Mouse (Mus musculus) embryonic facial prominence, embryonic 12.5 days (tissue): ENCODE data around the gene Prss21. TPM values are rescaled to one million over a fixed set of nuclear protein-coding genes. Genes with fewer than 3 reads are reported as not detected.
"Not testable (repeated sequence)": the region's sequence is repeated elsewhere in the genome, so short reads cannot be mapped to it uniquely, and the experiment has no call there.

Experiments used
- ATAC-seq: fragments of 200-750 bp; cut with Nextera tagmentation; 2 replicates; pipeline ENCODE4 v1.8.0; 2017; ENCODE audit not compliant: insufficient number of reproducible peaks, insufficient read depth, low FRiP score, low TSS enrichment
- H3K27ac ChIP-seq: fragments of 300-500 bp; sonication (generic); 2 replicates; pipeline ENCODE4 v1.5.1; 2016; ENCODE audit warnings: mild to moderate bottlenecking
- H3K27me3 ChIP-seq: fragments of 300-500 bp; sonication (generic); 2 replicates; pipeline ENCODE4 v1.6.1; 2016; ENCODE audit warnings: mild to moderate bottlenecking, moderate library complexity
- H3K36me3 ChIP-seq: fragments of 300-500 bp; sonication (generic); 2 replicates; pipeline ENCODE4 v1.6.1; 2016; ENCODE audit warnings: mild to moderate bottlenecking
- H3K4me1 ChIP-seq: fragments of 300-500 bp; sonication (generic); 2 replicates; pipeline ENCODE4 v1.6.1; 2016
- H3K4me2 ChIP-seq: fragments of 300-500 bp; sonication (generic); replicated peaks from 2 replicates; pipeline ENCODE4 v1.6.1; 2016; ENCODE audit warnings: mild to moderate bottlenecking, moderate library complexity
- H3K4me3 ChIP-seq: fragments of 300-500 bp; sonication (generic); 2 replicates; pipeline ENCODE4 v1.5.1; 2016; ENCODE audit warnings: mild to moderate bottlenecking
- H3K9ac ChIP-seq: fragments of 300-500 bp; sonication (generic); 2 replicates; pipeline ENCODE4 v1.6.1; 2016; ENCODE audit warnings: mild to moderate bottlenecking, moderate library complexity
- H3K9me3 ChIP-seq: fragments of 300-500 bp; sonication (generic); 2 replicates; pipeline ENCODE4 v1.6.1; 2016; ENCODE audit warnings: mild to moderate bottlenecking, moderate library complexity
- WGBS: fragments of 180-500 bp; shearing (Covaris S2); methylation state at CpG from one replicate; pipeline ENCODE4 v1.1.7; 2016; 5-methylcytosine and 5-hydroxymethylcytosine counted together
- microRNA-seq: library from miRNA; unstranded; fragments of <30 nt; microRNA quantifications from one replicate; pipeline ENCODE4, GENCODE M21; 2017
- polyA plus RNA-seq: library from polyadenylated mRNA; unstranded; fragments of >200 nt; fragmentation: Nextera tagmentation; extraction: Ambion mirVana; gene quantifications from 2 replicates; pipeline ENCODE4 v1.2.1, GENCODE M21; 2016

Gene Prss21
- polyA plus RNA-seq, 1 experiment from 2014 or later = not detected

GRCm38 (mm10) chr17:23868513-23868912, 657 bp downstream of the Prss21 start:
- Histone ChIP-seq H3K9me3 (no peaks in the 10 kb centered on the region), H3K27ac (no peak overlapping the region), H3K4me3 (no peak overlapping the region), H3K36me3 (no peaks in the 10 kb centered on the region), H3K27me3 (no peaks in the 10 kb centered on the region), H3K4me2 (no peak overlapping the region), H3K4me1 (no peaks in the 10 kb centered on the region), H3K9ac (no peak overlapping the region)
- 91% methylated on average over 11 of the region's 11 CpGs for WGBS
- ATAC-seq = no peak

- no peak overlapping the region for H3K4me2 ChIP-seq
- no peaks in the 10 kb centered on the region for H3K36me3 ChIP-seq
- no peaks in the 10 kb centered on the region for H3K9me3 ChIP-seq
- H3K9ac ChIP-seq = no peak overlapping the region
- H3K4me1 ChIP-seq = no peaks in the 10 kb centered on the region
- no peaks in the 10 kb centered on the region for H3K27me3 ChIP-seq
- H3K4me3 ChIP-seq = no peak overlapping the region
- WGBS = 49% methylated on average over 8 of the region's 8 CpGs
- H3K27ac ChIP-seq = no peak overlapping the region
- no peak for ATAC-seq
Measured at GRCm38 (mm10) chr17:23873884-23874856, 6.3 kb downstream of the Prss21 start.

DNA sequence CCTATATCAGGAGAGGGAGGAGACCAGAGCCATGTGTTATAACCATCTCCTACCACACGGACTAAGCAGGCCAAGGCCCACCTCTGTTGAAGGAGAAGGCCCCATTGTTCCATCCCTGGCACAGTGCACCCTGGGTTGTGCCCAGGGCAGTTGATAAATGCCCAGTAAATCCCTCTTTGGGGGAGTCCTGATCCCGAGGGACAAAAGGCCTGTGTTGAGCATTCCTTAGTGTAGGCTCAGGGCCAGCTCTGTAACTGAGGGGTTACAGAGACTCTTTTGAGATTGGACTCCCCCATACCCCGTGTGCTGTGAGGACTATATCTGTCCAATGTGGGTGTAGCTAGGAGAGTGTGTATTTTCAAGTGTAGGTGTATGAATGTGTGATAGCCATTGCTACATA, 8.9 kb downstream of the Prss21 start:
- no peak overlapping the region for H3K4me2 ChIP-seq
- H3K4me3 ChIP-seq = no peak overlapping the region
- no peaks in the 10 kb centered on the region for H3K9me3 ChIP-seq
- WGBS = 44% methylated on average over 3 of the region's 3 CpGs
- no peak overlapping the region for H3K9ac ChIP-seq
- ATAC-seq = no peak
- H3K4me1 ChIP-seq = no peaks in the 10 kb centered on the region
- no peaks in the 10 kb centered on the region for H3K36me3 ChIP-seq
- no peaks in the 10 kb centered on the region for H3K27me3 ChIP-seq
- no peak overlapping the region for H3K27ac ChIP-seq

- Histone ChIP-seq H3K9me3 (no peaks in the 10 kb centered on the region), H3K27me3 (no peaks in the 10 kb centered on the region), H3K4me3 (no peak overlapping the region), H3K4me2 (no peak overlapping the region), H3K9ac (no peak overlapping the region), H3K27ac (no peak overlapping the region), H3K4me1 (no peaks in the 10 kb centered on the region), H3K36me3 (no peaks in the 10 kb centered on the region)
- WGBS = 74% methylated on average over 2 of the region's 2 CpGs
- ATAC-seq = no peak
Measured at GRCm38 (mm10) chr17:23877166-23877565, 9.3 kb downstream of the Prss21 start.

DNA sequence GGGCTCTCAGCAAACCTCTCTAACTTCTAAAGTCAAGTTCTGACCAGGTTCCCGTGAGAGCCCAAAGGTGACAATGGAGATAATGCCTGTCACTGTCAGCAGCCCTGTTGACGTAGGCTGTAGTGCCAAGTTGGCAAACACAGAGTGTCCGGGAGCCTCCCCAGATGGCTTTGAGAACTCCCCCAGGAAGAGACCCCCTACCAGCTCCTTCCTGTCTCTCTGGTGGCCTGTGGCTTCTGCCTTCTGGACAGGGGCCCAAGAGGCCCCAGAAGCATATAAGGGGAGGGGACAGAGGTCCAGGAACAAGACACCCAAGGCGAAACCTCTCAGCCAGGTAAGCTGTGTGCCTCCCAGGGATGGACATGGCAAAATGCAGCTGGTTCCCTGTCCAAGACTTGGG, 12.7 kb downstream of the Prss21 start, which contains the start of the genes Dcpp1 and Dcpp2:
Dcpp1 (plus strand) TSS at position 301 of the 400 bp plus-strand sequence.
Dcpp2 (plus strand) TSS at position 305 of the 400 bp plus-strand sequence.
- not testable (repeated sequence) for H3K36me3 ChIP-seq, H3K27me3 ChIP-seq, ATAC-seq, H3K9ac ChIP-seq, H3K4me1 ChIP-seq, H3K4me2 ChIP-seq, H3K27ac ChIP-seq, H3K4me3 ChIP-seq, H3K9me3 ChIP-seq
- WGBS = 84% methylated on average over 4 of the region's 4 CpGs

DNA sequence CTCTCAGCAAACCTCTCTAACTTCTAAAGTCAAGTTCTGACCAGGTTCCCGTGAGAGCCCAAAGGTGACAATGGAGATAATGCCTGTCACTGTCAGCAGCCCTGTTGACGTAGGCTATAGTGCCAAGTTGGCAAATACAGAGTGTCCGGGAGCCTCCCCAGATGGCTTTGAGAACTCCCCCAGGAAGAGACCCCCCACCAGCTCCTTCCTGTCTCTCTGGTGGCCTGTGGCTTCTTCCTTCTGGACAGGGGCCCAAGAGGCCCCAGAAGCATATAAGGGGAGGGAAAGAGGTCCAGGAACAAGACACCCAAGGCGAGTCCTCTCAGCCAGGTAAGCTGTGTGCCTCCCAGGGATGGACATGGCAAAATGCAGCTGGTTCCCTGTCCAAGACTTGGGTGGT, 49.3 kb downstream of the Prss21 start, which contains the start of gene Dcpp3:
Dcpp3 (plus strand) TSS at position 301 of the 400 bp plus-strand sequence.
- H3K4me2 ChIP-seq, H3K9me3 ChIP-seq, H3K27ac ChIP-seq, H3K9ac ChIP-seq, H3K4me3 ChIP-seq, H3K4me1 ChIP-seq, H3K36me3 ChIP-seq, H3K27me3 ChIP-seq, ATAC-seq: not testable (repeated sequence)
- 77% methylated on average over 4 of the region's 4 CpGs for WGBS

Small RNAs within 50 kb of the gene (microRNA-seq; reads per million reads assigned to microRNA genes)
- gene Mir5125 = 2.2 reads per million, percentile 7 among the genes with 10 or more reads in this experiment

Other genes starting within 250 kb of the Prss21 start
- 0.84 and 1.3 TPM in 2 replicates for gene Mmp25, start 222.8 kb upstream of the Prss21 start, polyA plus RNA-seq
- 1.3 and 1.9 TPM in 2 replicates for gene Bicdl2, start 207.6 kb upstream of the Prss21 start, polyA plus RNA-seq
- 60.3 and 61.2 TPM in 2 replicates for gene Hcfc1r1, start 194.5 kb upstream of the Prss21 start, polyA plus RNA-seq
- 49.6 and 51.7 TPM in 2 replicates for gene Thoc6, start 194.2 kb upstream of the Prss21 start, polyA plus RNA-seq
- 8.6 and 9.2 TPM in 2 replicates for gene Tnfrsf12a, start 190.6 kb upstream of the Prss21 start, polyA plus RNA-seq
- 49.2 and 52.4 TPM in 2 replicates for gene Cldn6, start 188.8 kb upstream of the Prss21 start, polyA plus RNA-seq
- 12.6 and 13.5 TPM in 2 replicates for gene Cldn9, start 184.0 kb upstream of the Prss21 start, polyA plus RNA-seq
- gene 1520401A03Rik, start 145.3 kb upstream of the Prss21 start, polyA plus RNA-seq = 0.66 and 1.0 TPM in 2 replicates
- gene Pkmyt1, start 141.7 kb upstream of the Prss21 start, polyA plus RNA-seq = 54.2 and 54.6 TPM in 2 replicates
- gene Paqr4, start 127.2 kb upstream of the Prss21 start, polyA plus RNA-seq = 14.8 and 16.0 TPM in 2 replicates
- 23.4 and 25.1 TPM in 2 replicates for gene Kremen2, start 122.2 kb upstream of the Prss21 start, polyA plus RNA-seq
- gene Flywch1, start 96.5 kb upstream of the Prss21 start, polyA plus RNA-seq = 122 and 125 TPM in 2 replicates
- gene Flywch2, start 82.0 kb upstream of the Prss21 start, polyA plus RNA-seq = 57.7 and 58.5 TPM in 2 replicates
- gene Srrm2, start 77.5 kb upstream of the Prss21 start, polyA plus RNA-seq = 657 and 663 TPM in 2 replicates
- 1,164 and 1,169 TPM in 2 replicates for gene Elob, start 38.9 kb upstream of the Prss21 start, polyA plus RNA-seq
- gene Prss33, start 32.0 kb upstream of the Prss21 start, polyA plus RNA-seq = 0.46 and 0.59 TPM in 2 replicates
- not detected in 2 replicates for gene Prss32, start 24.2 kb upstream of the Prss21 start, polyA plus RNA-seq
- gene Prss41, start 23.9 kb upstream of the Prss21 start, polyA plus RNA-seq = 2.2 and 2.5 TPM in 2 replicates
- not detected in 2 replicates for gene Dcpp1, start 12.8 kb downstream of the Prss21 start, polyA plus RNA-seq
- not detected in 2 replicates for gene Dcpp2, start 12.8 kb downstream of the Prss21 start, polyA plus RNA-seq
- not detected in 2 replicates for gene Dcpp3, start 49.4 kb downstream of the Prss21 start, polyA plus RNA-seq
- gene Sbp, start 73.6 kb downstream of the Prss21 start, polyA plus RNA-seq = not detected in 2 replicates
- not detected in 2 replicates for gene Sbpl, start 87.2 kb downstream of the Prss21 start, polyA plus RNA-seq
- not detected in 2 replicates for gene Prss30, start 112.5 kb downstream of the Prss21 start, polyA plus RNA-seq
- gene Prss22, start 130.0 kb downstream of the Prss21 start, polyA plus RNA-seq = 1.2 and 1.7 TPM in 2 replicates
- gene Prss27, start 170.1 kb downstream of the Prss21 start, polyA plus RNA-seq = 0.22 and 0.24 TPM in 2 replicates
- gene Kctd5, start 205.4 kb downstream of the Prss21 start, polyA plus RNA-seq = 88.1 and 92.0 TPM in 2 replicates